In the genomic region with DNA sequence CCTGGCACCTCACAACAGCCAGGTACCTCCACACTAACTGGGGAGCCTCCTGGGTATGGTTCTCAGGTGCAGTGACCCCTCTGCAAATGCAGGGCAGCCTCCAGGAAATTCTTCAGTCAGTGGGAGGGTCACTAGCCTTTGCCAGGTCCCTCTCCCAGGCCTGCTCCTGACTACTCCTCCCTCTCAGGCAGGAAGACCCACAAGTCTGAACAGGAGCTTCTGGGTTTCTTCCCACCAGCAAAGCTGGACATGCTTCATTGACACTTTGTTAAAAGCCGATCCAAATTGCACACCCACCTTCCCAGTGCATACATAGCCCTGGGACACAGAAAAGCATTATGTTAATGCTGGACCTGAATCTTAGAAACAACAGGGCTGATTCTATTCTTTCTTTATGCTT, we compare ENCODE assay signal across 16 mouse cellular contexts. TPM values are rescaled to one million over a fixed set of nuclear protein-coding genes. Genes with fewer than 3 reads are reported as not detected.
A peak's percentile ranks its signal among the peaks of the same experiment; 100 is the strongest.
DNase-seq lines count a peak whose midpoint lies in the region; ATAC-seq and TF ChIP-seq lines count a peak whose summit lies in the region.
"Had no signal": no experiment of that assay in that cellular context is flagged by ENCODE, and none has a peak within 500 bp of the region (broad histone marks: within the 10 kb centered on the region; RNA-seq: fewer than 3 reads in every experiment).

No protein-coding gene starts in this region.

- H3K4me1 ChIP-seq in heart, embryonic 16.5 days (ENCODE audit: control insufficient read depth, insufficient read depth, low read length) = peaks cover 59% of the 10 kb centered on the region
- H3K4me1 ChIP-seq in heart, adult 2 months (ENCODE audit: control insufficient read depth, insufficient read depth, low read length) = peaks cover 24% of the 10 kb centered on the region
- H3K4me1 ChIP-seq in limb, embryonic 12.5 days (replicated peaks) = peaks cover 19% of the 10 kb centered on the region
- peaks cover 3% of the 10 kb centered on the region; the same call in 1 of the 2 replicates for H3K4me1 ChIP-seq in forebrain, embryonic 13.5 days

- TF ChIP-seq POLR2A in heart, adult 2 months (IDR thresholded peaks at IDR 0.05; ENCODE audit: insufficient read depth, low read depth, low read length) = no peak

- WGBS in heart, embryonic 16.5 days = 64% methylated on average over 1 of the region's 1 CpGs
- 33% methylated on average over 1 of the region's 1 CpGs for WGBS in heart, adult 2 months
- WGBS in limb, embryonic 12.5 days = 57% methylated on average over 1 of the region's 1 CpGs
- WGBS in forebrain, embryonic 13.5 days = 82% methylated on average over 1 of the region's 1 CpGs

- no peaks in the 10 kb centered on the region for H3K79me2 ChIP-seq in heart, adult 2 months (replicated peaks; ENCODE audit: control insufficient read depth, insufficient read depth, low read length)

- H3K9ac ChIP-seq in heart, embryonic 16.5 days (ENCODE audit: low read length) = no peak overlapping the region
- no peak overlapping the region for H3K9ac ChIP-seq in heart, adult 2 months (ENCODE audit: low read depth, low read length)
- H3K9ac ChIP-seq in limb, embryonic 12.5 days (replicated peaks) = no peak overlapping the region
- H3K9ac ChIP-seq in forebrain, embryonic 13.5 days = no peak overlapping the region
- H3K9ac ChIP-seq: embryonic facial prominence, embryonic 12.5 days; forebrain, postnatal 0 days; liver, embryonic 12.5 days; neural tube, embryonic 13.5 days had no signal

- peaks cover 26% of the 10 kb centered on the region for H3K36me3 ChIP-seq in heart, embryonic 16.5 days (ENCODE audit: control insufficient read depth, insufficient read depth)
- 0 out of 2 replicates have a peak, but pooled peaks cover 6% of the 10 kb centered on the region for H3K36me3 ChIP-seq in heart, adult 2 months (ENCODE audit: control insufficient read depth, insufficient read depth, low read length)
- H3K36me3 ChIP-seq in limb, embryonic 12.5 days = no peaks in the 10 kb centered on the region
- no peaks in the 10 kb centered on the region for H3K36me3 ChIP-seq in forebrain, embryonic 13.5 days (ENCODE audit: poor library complexity, severe bottlenecking)
- H3K36me3 ChIP-seq: embryonic facial prominence, embryonic 12.5 days; liver, embryonic 12.5 days; neural tube, embryonic 13.5 days had no signal

- H3K27ac ChIP-seq in heart, embryonic 16.5 days (ENCODE audit: low read length) = peak overlapping the region; percentile 51
- H3K27ac ChIP-seq in heart, adult 2 months = no peak overlapping the region
- H3K27ac ChIP-seq in limb, embryonic 12.5 days = 0 out of 2 replicates have a peak overlapping the region, but pooled peaks have one; percentile 25
- H3K27ac ChIP-seq in forebrain, embryonic 13.5 days = no peak overlapping the region
- H3K27ac ChIP-seq: embryonic facial prominence, embryonic 12.5 days; liver, embryonic 12.5 days; neural tube, embryonic 13.5 days had no signal

- DNase-seq in heart, adult 2 months = no peak
- peak; percentile 16 for DNase-seq in thymus, postnatal 14 days
- DNase-seq in thymus, postnatal 10 days (ENCODE audit: low spot score in 2 of 2) = no peak
- DNase-seq in Muller cell, postnatal 12 days (ENCODE audit: inconsistent ontology term) = no peak
- DNase-seq: cerebellum, adult 9-11 months; forebrain, postnatal 0 days; kidney, postnatal 10 days; layer of hippocampus, postnatal 36 days; lung, postnatal 14 days had no signal

- H3K4me2 ChIP-seq in heart, embryonic 16.5 days (ENCODE audit: low read depth, low read length) = no peak overlapping the region
- no peak overlapping the region for H3K4me2 ChIP-seq in limb, embryonic 12.5 days
- H3K4me2 ChIP-seq in forebrain, embryonic 13.5 days = no peak overlapping the region
- H3K4me2 ChIP-seq: embryonic facial prominence, embryonic 12.5 days; liver, embryonic 12.5 days; neural tube, embryonic 13.5 days had no signal

- H3K9me3 ChIP-seq in heart, embryonic 16.5 days (replicated peaks; ENCODE audit: control insufficient read depth, low read length) = no peaks in the 10 kb centered on the region
- no peaks in the 10 kb centered on the region for H3K9me3 ChIP-seq in limb, embryonic 12.5 days
- H3K9me3 ChIP-seq in forebrain, embryonic 13.5 days (replicated peaks) = no peaks in the 10 kb centered on the region
- H3K9me3 ChIP-seq: embryonic facial prominence, embryonic 12.5 days; liver, embryonic 12.5 days; neural tube, embryonic 13.5 days had no signal

- no peak for TF ChIP-seq CTCF in heart, adult 2 months (IDR thresholded peaks at IDR 0.05)

- H3K27me3 ChIP-seq in heart, embryonic 16.5 days (ENCODE audit: control insufficient read depth, insufficient read depth, low read length) = no peaks in the 10 kb centered on the region
- H3K27me3 ChIP-seq in heart, adult 2 months (ENCODE audit: control insufficient read depth, insufficient read depth, low read length) = no peaks in the 10 kb centered on the region
- no peaks in the 10 kb centered on the region for H3K27me3 ChIP-seq in limb, embryonic 12.5 days
- no peaks in the 10 kb centered on the region for H3K27me3 ChIP-seq in forebrain, embryonic 13.5 days
- H3K27me3 ChIP-seq: embryonic facial prominence, embryonic 12.5 days; liver, embryonic 12.5 days; neural tube, embryonic 13.5 days had no signal

- H3K4me3 ChIP-seq in heart, embryonic 16.5 days (ENCODE audit: low read length) = no peak overlapping the region
- H3K4me3 ChIP-seq in heart, adult 2 months = no peak overlapping the region
- no peak overlapping the region for H3K4me3 ChIP-seq in limb, embryonic 12.5 days (replicated peaks)
- H3K4me3 ChIP-seq in forebrain, embryonic 13.5 days = no peak overlapping the region
- H3K4me3 ChIP-seq: embryonic facial prominence, embryonic 12.5 days; liver, embryonic 12.5 days; neural tube, embryonic 13.5 days had no signal

- intact Hi-C loops in heart, adult 2 months (cut with DNase I) = loop anchor here (5.0 kb wide), 1 partner anchor 34 kb away; no protein-coding TSS in a partner anchor

- TF ChIP-seq EP300 in heart, adult 2 months (IDR thresholded peaks at IDR 0.05; ENCODE audit: insufficient read depth, low read depth, low read length) = no peak

- no peak for ATAC-seq in heart, embryonic 16.5 days (replicated peaks; ENCODE audit: extremely low read depth, insufficient read depth, low FRiP score)
- no peak for ATAC-seq in limb, embryonic 12.5 days (ENCODE audit: insufficient number of reproducible peaks, insufficient read depth, low FRiP score, low TSS enrichment, low read depth)
- ATAC-seq in forebrain, embryonic 13.5 days = no peak
- ATAC-seq: forebrain, postnatal 0 days; liver, embryonic 12.5 days; midbrain, embryonic 16.5 days had no signal

RNA-seq across cellular contexts. Expression of a gene that starts 49.0 kb away (rescaled TPM):
- polyA plus RNA-seq in heart, embryonic 16.5 days (2015; fragmentation: Nextera tagmentation; extraction: Ambion mirVana) = 3.2 TPM in 2 replicates
- not detected for total RNA-seq in heart, adult 2 months (2021)
- polyA plus RNA-seq in heart, adult 2 months (2012; rRNA removed) = not detected in 2 replicates
- 0.70 and 1.0 TPM in 2 replicates for polyA plus RNA-seq in limb, embryonic 12.5 days (2016; fragmentation: Nextera tagmentation; extraction: Ambion mirVana)
- polyA plus RNA-seq in forebrain, embryonic 13.5 days (2015; fragmentation: Nextera tagmentation; extraction: Ambion mirVana) = 0.11 and 0.12 TPM in 2 replicates
- total RNA-seq: layer of hippocampus, postnatal 36 days had no signal

Comparison
In these comparisons a context has a peak if more than half of its experiments do, and no peak if none do; other contexts are left out.
1. H3K27ac ChIP-seq: peak in heart, embryonic 16.5 days (single experiment) and limb, embryonic 12.5 days (single experiment); none in heart, adult 2 months (single experiment) and forebrain, embryonic 13.5 days (single experiment).